Mouse (Mus musculus) ES-Bruce4 (cell line): ENCODE results near the gene Sec11a.

Experiments
- CTCF ChIP-seq: IDR thresholded peaks from one replicate; pipeline ENCODE4 v1.8.1; 2011; ENCODE audit warnings: low read depth, low read length
- EP300 ChIP-seq: IDR thresholded peaks from 2 replicates; pipeline ENCODE4 v1.6.1; 2011; ENCODE audit warnings: low read depth, low read length; ENCODE audit not compliant: insufficient read depth

DNA sequence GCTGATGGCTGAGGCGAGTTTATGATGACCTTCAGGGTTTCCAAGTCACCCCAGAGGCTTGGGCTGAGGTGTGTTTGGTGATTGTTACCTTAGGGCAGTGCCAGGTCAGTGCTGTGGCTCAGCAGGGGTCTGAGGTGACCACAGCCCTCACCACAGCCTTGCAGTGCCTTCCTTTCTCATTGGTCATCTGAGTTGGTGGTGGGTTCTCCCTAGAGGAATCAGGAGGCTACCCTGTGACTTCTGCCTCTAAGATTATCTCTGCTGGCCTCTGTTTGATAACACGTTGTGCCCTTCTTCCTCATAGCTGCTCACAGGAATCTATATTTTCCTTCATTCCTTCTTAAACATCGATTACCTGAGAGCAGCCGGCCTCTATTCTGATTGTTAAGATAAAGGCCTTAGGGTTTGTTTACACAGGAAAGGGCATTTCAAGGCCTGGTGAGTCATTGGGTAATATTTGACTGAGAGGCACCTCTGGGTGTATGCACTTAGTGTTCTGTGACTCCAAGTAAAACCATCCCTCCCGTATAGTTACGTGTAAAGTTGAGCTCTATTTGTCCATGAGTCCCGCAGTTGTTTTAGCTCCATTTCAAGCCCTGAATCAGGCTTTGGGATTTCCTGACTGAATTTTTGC, 80.9 kb downstream of the Sec11a start:
- TF ChIP-seq CTCF (no peak), EP300 (no peak)
